Mouse (Mus musculus): Measurements from ENCODE around the gene Ugt1a10. TPM values are rescaled to one million over a fixed set of nuclear protein-coding genes. Genes with fewer than 3 reads are reported as not detected.

The Ugt1a10 gene
- polyA plus RNA-seq, 1 experiment from 2014 or later = 0.22 TPM

DNA sequence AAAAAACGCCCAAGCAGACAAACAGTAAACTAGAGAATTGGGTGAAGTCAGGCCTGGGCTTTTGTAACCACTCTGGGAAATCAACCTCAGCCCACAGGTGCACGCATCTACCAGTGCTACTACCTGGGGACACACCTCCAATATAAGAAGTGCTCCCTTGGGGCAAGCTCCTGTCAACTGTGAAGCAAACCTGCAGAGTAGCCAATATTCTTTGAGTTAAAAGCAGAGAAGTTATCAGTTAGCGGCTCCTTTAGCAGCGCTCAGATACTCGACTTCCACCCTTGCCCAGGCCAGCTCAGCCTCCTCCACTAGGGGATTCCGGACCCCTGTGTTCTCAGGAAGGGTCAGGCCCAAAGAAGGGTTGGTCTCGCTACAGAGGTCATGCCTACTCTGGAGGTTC lies 206.5 kb downstream of the Ugt1a10 start:
- no peak for ATAC-seq (ENCODE audit: borderline replicate concordance, extremely low read depth, low FRiP score, low TSS enrichment)

DNA sequence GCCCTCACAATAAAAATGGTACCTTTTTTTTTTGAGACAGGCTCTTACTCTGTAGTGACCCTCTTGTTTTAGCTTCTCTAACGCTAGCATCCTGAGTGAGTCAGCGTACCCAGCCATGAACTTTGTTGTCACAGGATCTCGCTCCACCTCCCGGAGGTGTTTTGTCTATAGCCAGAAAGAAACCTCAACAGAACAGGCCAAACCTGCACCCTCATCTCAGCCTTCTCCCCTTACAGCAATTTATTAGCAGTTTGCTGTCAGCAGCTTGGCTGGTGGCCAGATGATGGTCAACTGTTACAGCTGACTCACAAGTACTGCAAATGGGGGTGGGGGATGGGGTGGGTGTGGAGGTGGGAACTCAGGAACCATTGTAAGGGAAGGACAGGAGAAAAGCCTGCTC lies 207.1 kb downstream of the Ugt1a10 start:
- Histone ChIP-seq H3K4me1 (no peaks in the 10 kb centered on the region), H3K4me2 (no peak overlapping the region), H3K36me3 (peaks cover 76% of the 10 kb centered on the region), H3K4me3 (no peak overlapping the region), H3K27me3 (no peaks in the 10 kb centered on the region), H3K9ac (no peak overlapping the region), H3K9me3 (no peaks in the 10 kb centered on the region), H3K27ac (no peak overlapping the region)
- 66% methylated on average over 4 of the region's 4 CpGs for WGBS
- ATAC-seq (ENCODE audit: borderline replicate concordance, extremely low read depth, low FRiP score, low TSS enrichment) = no peak

More for the DNA sequence above, 206.5 kb downstream of the Ugt1a10 start:
- WGBS = 85% methylated on average over 7 of the region's 7 CpGs
- no peaks in the 10 kb centered on the region for H3K27me3 ChIP-seq
- H3K4me1 ChIP-seq = no peaks in the 10 kb centered on the region
- H3K9ac ChIP-seq = no peak overlapping the region
- no peak overlapping the region for H3K4me3 ChIP-seq
- H3K36me3 ChIP-seq = peaks cover 71% of the 10 kb centered on the region
- no peak overlapping the region for H3K4me2 ChIP-seq
- no peak overlapping the region for H3K27ac ChIP-seq
- no peaks in the 10 kb centered on the region for H3K9me3 ChIP-seq

DNA sequence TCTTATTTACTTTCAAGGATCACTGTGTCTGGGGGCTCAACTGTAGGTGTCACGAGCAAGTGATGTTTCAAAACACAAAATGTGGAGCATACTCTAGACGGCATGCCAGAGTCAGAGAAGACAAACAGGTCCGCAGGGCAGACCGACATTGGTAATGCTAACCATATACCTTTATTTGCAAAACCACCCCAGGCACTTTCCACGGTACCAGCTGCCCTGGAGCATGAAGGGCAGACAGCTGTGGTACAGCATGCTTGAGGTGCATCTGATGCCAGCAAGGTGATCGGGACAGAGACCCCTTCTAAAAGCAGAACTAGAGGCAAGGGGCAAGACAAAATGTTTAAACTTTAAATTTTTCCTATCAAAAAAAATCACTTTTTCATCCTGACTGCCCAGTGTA lies 207.8 kb downstream of the Ugt1a10 start:
- no peak for ATAC-seq (ENCODE audit: borderline replicate concordance, extremely low read depth, low FRiP score, low TSS enrichment)
- 72% methylated on average over 6 of the region's 6 CpGs for WGBS

DNA sequence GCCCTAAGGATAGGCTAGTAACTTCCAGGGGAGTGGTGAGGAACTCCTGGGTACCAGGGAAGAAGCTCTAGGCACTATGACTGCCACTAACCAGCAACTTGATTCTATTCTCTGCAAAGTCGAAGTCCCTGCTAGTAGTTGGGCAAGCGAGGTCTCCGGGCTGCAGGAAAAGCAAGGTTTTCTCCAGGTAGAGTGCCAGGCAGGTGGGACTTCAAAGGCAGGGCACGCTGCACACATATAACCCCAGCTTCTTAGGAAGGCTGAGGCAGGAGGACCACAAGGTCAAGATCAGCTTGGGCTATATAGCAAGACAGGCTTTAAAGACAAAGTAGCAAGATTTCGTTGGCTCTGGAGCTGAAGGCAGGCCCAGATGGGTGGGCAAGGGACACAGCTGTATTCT lies 208.6 kb downstream of the Ugt1a10 start:
- 90% methylated on average over 5 of the region's 5 CpGs for WGBS
- H3K27me3 ChIP-seq = no peaks in the 10 kb centered on the region
- H3K9me3 ChIP-seq = no peaks in the 10 kb centered on the region
- no peak overlapping the region for H3K9ac ChIP-seq
- no peak overlapping the region for H3K4me2 ChIP-seq
- ATAC-seq (ENCODE audit: borderline replicate concordance, extremely low read depth, low FRiP score, low TSS enrichment) = no peak
- H3K36me3 ChIP-seq = peaks cover 91% of the 10 kb centered on the region
- H3K4me1 ChIP-seq = no peaks in the 10 kb centered on the region
- no peak overlapping the region for H3K4me3 ChIP-seq
- no peak overlapping the region for H3K27ac ChIP-seq

More for the DNA sequence above, 207.8 kb downstream of the Ugt1a10 start:
- Histone ChIP-seq H3K36me3 (peaks cover 83% of the 10 kb centered on the region), H3K4me3 (no peak overlapping the region), H3K9me3 (no peaks in the 10 kb centered on the region), H3K4me2 (no peak overlapping the region), H3K9ac (no peak overlapping the region), H3K4me1 (no peaks in the 10 kb centered on the region), H3K27ac (no peak overlapping the region), H3K27me3 (no peaks in the 10 kb centered on the region)

DNA sequence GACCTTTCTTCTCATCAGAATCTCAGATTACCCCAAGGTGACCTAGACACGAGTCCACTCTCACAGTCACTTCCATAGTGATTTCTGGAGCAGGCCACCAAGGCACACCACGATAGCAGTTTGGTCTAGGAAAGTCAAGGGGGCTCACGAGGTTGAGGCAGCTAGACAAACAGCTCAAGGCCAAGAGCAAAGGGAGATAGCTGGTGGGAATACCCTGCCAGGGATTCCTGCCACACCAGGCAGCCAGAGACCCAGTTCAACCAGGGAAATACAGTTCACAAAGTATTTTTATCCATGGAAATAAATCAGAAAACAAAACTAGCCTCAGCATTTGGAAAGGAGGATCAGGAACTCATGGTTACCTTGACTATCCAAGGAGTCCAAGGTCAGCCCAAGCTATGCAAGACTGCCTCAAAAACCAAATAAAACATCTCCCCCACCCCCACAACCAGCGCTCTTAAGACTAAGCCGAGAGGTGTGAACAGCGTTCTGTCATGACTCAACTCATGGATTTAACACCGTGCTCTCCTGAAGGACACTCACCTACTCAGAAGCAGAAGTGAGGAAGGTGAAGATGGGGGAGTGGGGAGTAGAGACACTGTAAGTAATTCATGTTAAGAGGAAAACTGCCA lies 209.2 kb downstream of the Ugt1a10 start:
- Histone ChIP-seq H3K9ac (no peak overlapping the region), H3K27ac (no peak overlapping the region), H3K27me3 (no peaks in the 10 kb centered on the region), H3K4me3 (no peak overlapping the region), H3K36me3 (peaks cover 97% of the 10 kb centered on the region), H3K4me2 (no peak overlapping the region), H3K9me3 (no peaks in the 10 kb centered on the region), H3K4me1 (no peaks in the 10 kb centered on the region)
- WGBS = 82% methylated on average over 7 of the region's 7 CpGs
- no peak for ATAC-seq (ENCODE audit: borderline replicate concordance, extremely low read depth, low FRiP score, low TSS enrichment)

DNA sequence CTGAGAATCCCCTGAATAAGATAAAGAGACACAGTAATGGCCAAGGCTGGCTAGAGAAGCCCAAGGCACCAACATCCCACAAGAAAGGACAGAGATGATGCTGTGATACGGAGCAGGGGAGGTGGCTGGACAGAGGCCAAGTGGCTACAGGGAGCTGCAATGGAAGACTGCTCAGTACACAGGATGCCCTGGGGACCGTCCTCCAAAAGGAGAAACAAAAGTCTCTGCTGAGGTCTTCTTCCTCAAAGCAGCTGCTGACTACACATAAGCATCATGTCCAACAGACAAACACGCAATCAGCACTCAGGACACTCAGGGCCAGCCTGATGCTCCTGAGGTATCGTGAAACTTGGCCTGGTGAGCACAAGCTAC lies 209.7 kb downstream of the Ugt1a10 start:
- Histone ChIP-seq H3K4me3 (no peak overlapping the region), H3K4me1 (no peaks in the 10 kb centered on the region), H3K4me2 (no peak overlapping the region), H3K27me3 (no peaks in the 10 kb centered on the region), H3K36me3 (peaks cover 99% of the 10 kb centered on the region), H3K27ac (no peak overlapping the region), H3K9ac (no peak overlapping the region), H3K9me3 (no peaks in the 10 kb centered on the region)
- peak; percentile 1; the same call in 1 of the 2 replicates for ATAC-seq (ENCODE audit: borderline replicate concordance, extremely low read depth, low FRiP score, low TSS enrichment)
- WGBS = 79% methylated on average over 4 of the region's 4 CpGs

GRCm38 (mm10) chr1:88266123-88266522 lies 210.9 kb downstream of the Ugt1a10 start:
- H3K4me1 ChIP-seq = no peaks in the 10 kb centered on the region
- H3K4me2 ChIP-seq = no peak overlapping the region
- peaks cover 90% of the 10 kb centered on the region for H3K36me3 ChIP-seq
- H3K9me3 ChIP-seq = no peaks in the 10 kb centered on the region
- 88% methylated on average over 13 of the region's 13 CpGs for WGBS
- H3K4me3 ChIP-seq = no peak overlapping the region
- H3K9ac ChIP-seq = no peak overlapping the region
- no peak overlapping the region for H3K27ac ChIP-seq
- ATAC-seq (ENCODE audit: borderline replicate concordance, extremely low read depth, low FRiP score, low TSS enrichment) = no peak
- H3K27me3 ChIP-seq = no peaks in the 10 kb centered on the region

DNA sequence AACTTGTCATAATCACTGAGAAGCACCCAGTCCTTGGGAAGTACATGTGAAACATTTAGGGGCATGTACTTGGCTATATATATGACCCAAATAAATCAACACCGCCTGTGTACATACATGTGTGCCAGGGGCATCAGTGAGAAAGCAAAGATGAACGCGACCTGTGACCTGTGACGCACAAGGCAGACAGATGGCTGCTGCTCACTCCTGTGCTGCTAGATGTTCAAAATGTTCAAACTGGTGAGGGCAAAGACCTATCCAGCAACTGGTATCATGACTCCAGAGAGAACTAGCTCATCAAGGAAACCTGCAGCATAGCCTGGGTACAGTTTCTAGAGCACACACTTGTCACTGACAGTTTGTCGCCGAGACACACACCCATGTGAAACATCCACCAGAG lies 212.3 kb downstream of the Ugt1a10 start:
- H3K4me2 ChIP-seq = no peak overlapping the region
- no peak overlapping the region for H3K27ac ChIP-seq
- no peak overlapping the region for H3K9ac ChIP-seq
- H3K4me1 ChIP-seq = no peaks in the 10 kb centered on the region
- no peak for ATAC-seq (ENCODE audit: borderline replicate concordance, extremely low read depth, low FRiP score, low TSS enrichment)
- H3K9me3 ChIP-seq = no peaks in the 10 kb centered on the region
- H3K4me3 ChIP-seq = no peak overlapping the region
- no peaks in the 10 kb centered on the region for H3K27me3 ChIP-seq
- H3K36me3 ChIP-seq = peaks cover 87% of the 10 kb centered on the region
- 92% methylated on average over 6 of the region's 6 CpGs for WGBS

DNA sequence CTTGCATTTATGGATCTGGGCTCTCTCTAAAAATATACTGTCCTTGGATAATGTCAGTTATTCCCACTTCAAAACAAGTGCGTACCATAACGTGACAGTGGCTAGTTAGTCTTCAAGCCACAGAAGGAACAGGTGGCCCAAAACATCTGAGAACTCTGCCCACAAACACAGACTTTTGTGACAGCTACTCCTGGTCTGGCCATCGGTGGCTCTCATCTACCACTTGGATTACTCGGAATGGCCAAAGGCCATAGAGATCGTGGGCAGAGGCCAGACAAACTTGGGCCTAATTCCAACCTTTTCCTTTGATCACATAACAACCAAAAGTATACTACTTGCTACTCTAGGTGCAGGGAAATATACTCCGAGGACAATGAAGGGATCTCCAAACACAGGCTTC lies 212.9 kb downstream of the Ugt1a10 start:
- Histone ChIP-seq H3K27me3 (no peaks in the 10 kb centered on the region), H3K9ac (no peak overlapping the region), H3K9me3 (no peaks in the 10 kb centered on the region), H3K4me3 (no peak overlapping the region), H3K36me3 (peaks cover 87% of the 10 kb centered on the region), H3K4me1 (no peaks in the 10 kb centered on the region), H3K4me2 (no peak overlapping the region), H3K27ac (no peak overlapping the region)
- no peak for ATAC-seq (ENCODE audit: borderline replicate concordance, extremely low read depth, low FRiP score, low TSS enrichment)
- 84% methylated on average over 6 of the region's 6 CpGs for WGBS

Small RNA genes lying within 50 kb of the gene (microRNA-seq; reads per million reads assigned to microRNA genes)
- not detected for gene Gm25198

Other genes starting within 250 kb of the Ugt1a10 start
- gene Dgkd, start 202.1 kb upstream of the Ugt1a10 start, polyA plus RNA-seq (2015; fragmentation: Nextera tagmentation; extraction: Ambion mirVana) = 29.6 and 33.5 TPM in 2 replicates
- 34.6 and 36.8 TPM in 2 replicates for gene Usp40, start 46.8 kb upstream of the Ugt1a10 start, polyA plus RNA-seq (2015; fragmentation: Nextera tagmentation; extraction: Ambion mirVana)
- not detected in 2 replicates for gene Ugt1a9, start 15.4 kb downstream of the Ugt1a10 start, polyA plus RNA-seq (2015; fragmentation: Nextera tagmentation; extraction: Ambion mirVana)
- gene Ugt1a8, start 32.4 kb downstream of the Ugt1a10 start, polyA plus RNA-seq (2015; fragmentation: Nextera tagmentation; extraction: Ambion mirVana) = not detected in 2 replicates
- 2.3 and 3.1 TPM in 2 replicates for gene Ugt1a7c, start 39.7 kb downstream of the Ugt1a10 start, polyA plus RNA-seq (2015; fragmentation: Nextera tagmentation; extraction: Ambion mirVana)
- gene Ugt1a6b, start 47.9 kb downstream of the Ugt1a10 start, polyA plus RNA-seq (2015; fragmentation: Nextera tagmentation; extraction: Ambion mirVana) = 0.08 and 0.32 TPM in 2 replicates
- 3.2 and 3.3 TPM in 2 replicates for gene Ugt1a6a, start 79.4 kb downstream of the Ugt1a10 start, polyA plus RNA-seq (2015; fragmentation: Nextera tagmentation; extraction: Ambion mirVana)
- not detected in 2 replicates for gene Ugt1a5, start 110.6 kb downstream of the Ugt1a10 start, polyA plus RNA-seq (2015; fragmentation: Nextera tagmentation; extraction: Ambion mirVana)
- 0.22 TPM in 1 of 2 replicates, not detected in the other for gene Ugt1a2, start 145.2 kb downstream of the Ugt1a10 start, polyA plus RNA-seq (2015; fragmentation: Nextera tagmentation; extraction: Ambion mirVana)
- 6.1 and 6.9 TPM in 2 replicates for gene Dnajb3, start 150.4 kb downstream of the Ugt1a10 start, polyA plus RNA-seq (2015; fragmentation: Nextera tagmentation; extraction: Ambion mirVana)
- 0.11 TPM in 1 of 2 replicates, not detected in the other for gene Ugt1a1, start 156.6 kb downstream of the Ugt1a10 start, polyA plus RNA-seq (2015; fragmentation: Nextera tagmentation; extraction: Ambion mirVana)
- 0.90 and 1.1 TPM in 2 replicates for gene Mroh2a, start 171.6 kb downstream of the Ugt1a10 start, polyA plus RNA-seq (2015; fragmentation: Nextera tagmentation; extraction: Ambion mirVana)
- gene Hjurp, start 222.2 kb downstream of the Ugt1a10 start, polyA plus RNA-seq (2015; fragmentation: Nextera tagmentation; extraction: Ambion mirVana) = 184 and 198 TPM in 2 replicates
- gene Trpm8, start 222.3 kb downstream of the Ugt1a10 start, polyA plus RNA-seq (2015; fragmentation: Nextera tagmentation; extraction: Ambion mirVana) = 0.04 and 0.10 TPM in 2 replicates